Mouse (Mus musculus) liver, embryonic 14.5 days (tissue): Measurements from ENCODE around the gene Col1a1.

Experiments
- CTCF ChIP-seq: IDR thresholded peaks from 2 replicates; pipeline ENCODE4 v1.5.1; 2016; ENCODE audit warnings: antibody characterized with exemption, low read depth, control low read depth
- EP300 ChIP-seq: IDR thresholded peaks from 2 replicates; pipeline ENCODE4 v1.6.1; 2016; ENCODE audit warnings: antibody characterized with exemption, low read depth

DNA sequence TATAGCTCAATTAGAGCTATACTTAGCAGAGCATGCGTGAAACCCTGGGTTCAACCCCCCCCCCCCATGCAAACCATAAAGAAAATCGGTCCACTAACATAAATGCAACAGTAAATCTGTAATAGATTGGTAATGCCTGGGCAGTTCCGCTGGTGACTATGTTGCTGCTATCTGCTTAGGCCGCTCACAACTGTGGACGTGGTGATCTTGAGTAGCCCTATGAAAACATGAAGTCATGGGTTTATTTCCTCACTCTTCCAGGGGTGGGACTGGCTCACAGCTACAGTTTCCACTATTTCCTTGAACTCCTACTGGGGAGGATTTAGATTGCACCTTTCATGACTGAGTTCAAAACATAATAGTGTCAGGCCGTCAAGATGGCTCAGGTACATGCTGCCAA is 18.3 kb upstream of the Col1a1 start:
- no peak for TF ChIP-seq CTCF
- TF ChIP-seq EP300 = no peak
